Mouse (Mus musculus): ENCODE measurements around the gene Acot7.

Gene Acot7

GRCm38 (mm10) chr4:152262187-152262586 is 84.3 kb downstream of the Acot7 start:
- TF ChIP-seq GATA4 (IDR thresholded peaks at IDR 0.05; ENCODE audit: insufficient replicate concordance, low read length): no peak

GRCm38 (mm10) chr4:152263089-152263488 is 85.2 kb downstream of the Acot7 start:
- TF ChIP-seq GATA4 (IDR thresholded peaks at IDR 0.05; ENCODE audit: insufficient replicate concordance, low read length): no peak

- TF ChIP-seq GATA4 (IDR thresholded peaks at IDR 0.05; ENCODE audit: insufficient replicate concordance, low read length): no peak
These were observed 85.7 kb downstream of the Acot7 start for GRCm38 (mm10) chr4:152263512-152264176.

GRCm38 (mm10) chr4:152264177-152264530 is 86.2 kb downstream of the Acot7 start:
- no peak for TF ChIP-seq GATA4 (IDR thresholded peaks at IDR 0.05; ENCODE audit: insufficient replicate concordance, low read length)

GRCm38 (mm10) chr4:152264867-152265568 is 87.1 kb downstream of the Acot7 start:
- TF ChIP-seq GATA4 (IDR thresholded peaks at IDR 0.05; ENCODE audit: insufficient replicate concordance, low read length): no peak

GRCm38 (mm10) chr4:152265791-152266190 is 87.9 kb downstream of the Acot7 start:
- no peak for TF ChIP-seq GATA4 (IDR thresholded peaks at IDR 0.05; ENCODE audit: insufficient replicate concordance, low read length)

- no peak for TF ChIP-seq GATA4 (IDR thresholded peaks at IDR 0.05; ENCODE audit: insufficient replicate concordance, low read length)
These were observed 88.4 kb downstream of the Acot7 start for GRCm38 (mm10) chr4:152266236-152266895.

- TF ChIP-seq GATA4 (IDR thresholded peaks at IDR 0.05; ENCODE audit: insufficient replicate concordance, low read length): no peak
These were observed 89.9 kb downstream of the Acot7 start for GRCm38 (mm10) chr4:152267748-152268369.

- no peak for TF ChIP-seq GATA4 (IDR thresholded peaks at IDR 0.05; ENCODE audit: insufficient replicate concordance, low read length)
These were observed 92.0 kb downstream of the Acot7 start for GRCm38 (mm10) chr4:152269967-152270366.

- TF ChIP-seq GATA4 (IDR thresholded peaks at IDR 0.05; ENCODE audit: insufficient replicate concordance, low read length): no peak
These were observed 92.7 kb downstream of the Acot7 start for GRCm38 (mm10) chr4:152270599-152270998.

GRCm38 (mm10) chr4:152271334-152271733 is 93.4 kb downstream of the Acot7 start:
- no peak for TF ChIP-seq GATA4 (IDR thresholded peaks at IDR 0.05; ENCODE audit: insufficient replicate concordance, low read length)

GRCm38 (mm10) chr4:152272006-152272405 is 94.1 kb downstream of the Acot7 start:
- TF ChIP-seq GATA4 (IDR thresholded peaks at IDR 0.05; ENCODE audit: insufficient replicate concordance, low read length): no peak

- TF ChIP-seq GATA4 (IDR thresholded peaks at IDR 0.05; ENCODE audit: insufficient replicate concordance, low read length): no peak; the same call in 1 of the 2 replicates
These were observed 94.6 kb downstream of the Acot7 start for GRCm38 (mm10) chr4:152272449-152273049.

GRCm38 (mm10) chr4:152273191-152273590 is 95.3 kb downstream of the Acot7 start:
- TF ChIP-seq GATA4 (IDR thresholded peaks at IDR 0.05; ENCODE audit: insufficient replicate concordance, low read length): no peak

GRCm38 (mm10) chr4:152273621-152274236 is 95.8 kb downstream of the Acot7 start, which contains the start of gene Gpr153:
Gene Gpr153 (plus strand): TSS chr4:152274232.
- TF ChIP-seq GATA4 (IDR thresholded peaks at IDR 0.05; ENCODE audit: insufficient replicate concordance, low read length): no peak

Measured in liver, adult (tissue).